Mouse (Mus musculus): ENCODE measurements around the gene Ifi27l2b. TPM values are rescaled to one million over a fixed set of nuclear protein-coding genes. Genes with fewer than 3 reads are reported as not detected.
"Not testable (repeated sequence)": the region's sequence is repeated elsewhere in the genome, so short reads cannot be mapped to it uniquely, and the experiment has no call there.

Gene Ifi27l2b
- polyA plus RNA-seq, 1 experiment from 2014 or later: 6.5 TPM

GRCm38 (mm10) chr12:103456727-103457126 is 296 bp downstream of the Ifi27l2b start:
- not testable (repeated sequence) for DNase-seq (ENCODE audit: low spot score); H3K4me3 ChIP-seq (ENCODE audit: low read depth, low read length); H3K27me3 ChIP-seq (replicated peaks; ENCODE audit: control insufficient read depth, insufficient read depth, low read length); H3K27ac ChIP-seq (ENCODE audit: low read depth); ATAC-seq (replicated peaks; ENCODE audit: low FRiP score, low TSS enrichment, low read depth); H3K9ac ChIP-seq (ENCODE audit: low read length); H3K9me3 ChIP-seq (ENCODE audit: control insufficient read depth, low read length); H3K36me3 ChIP-seq (ENCODE audit: control insufficient read depth, insufficient read depth, low read length); H3K4me2 ChIP-seq (ENCODE audit: low read length); H3K4me1 ChIP-seq (replicated peaks; ENCODE audit: control insufficient read depth, insufficient read depth, low read length)
- WGBS: no CpG with 5 or more reads among the region's 1 CpGs

GRCm38 (mm10) chr12:103453361-103453760 is 3.7 kb downstream of the Ifi27l2b start:
- Histone ChIP-seq H3K9me3 (ENCODE audit: control insufficient read depth, low read length) (no peaks in the 10 kb centered on the region), H3K9ac (ENCODE audit: low read length) (no peak overlapping the region), H3K4me1 (replicated peaks; ENCODE audit: control insufficient read depth, insufficient read depth, low read length) (no peaks in the 10 kb centered on the region), H3K27me3 (replicated peaks; ENCODE audit: control insufficient read depth, insufficient read depth, low read length) (no peaks in the 10 kb centered on the region), H3K4me3 (ENCODE audit: low read depth, low read length) (no peak overlapping the region), H3K36me3 (ENCODE audit: control insufficient read depth, insufficient read depth, low read length) (no peaks in the 10 kb centered on the region), H3K27ac (ENCODE audit: low read depth) (no peak overlapping the region), H3K4me2 (ENCODE audit: low read length) (no peak overlapping the region)
- no peak for DNase-seq (ENCODE audit: low spot score)
- ATAC-seq (replicated peaks; ENCODE audit: low FRiP score, low TSS enrichment, low read depth): 0 out of 2 replicates have a peak, but pooled peaks have one; percentile 55

GRCm38 (mm10) chr12:103445060-103445459 is 12.0 kb downstream of the Ifi27l2b start:
- Histone ChIP-seq H3K4me1 (replicated peaks; ENCODE audit: control insufficient read depth, insufficient read depth, low read length) (no peaks in the 10 kb centered on the region), H3K4me2 (ENCODE audit: low read length) (no peak overlapping the region), H3K27me3 (replicated peaks; ENCODE audit: control insufficient read depth, insufficient read depth, low read length) (no peaks in the 10 kb centered on the region), H3K4me3 (ENCODE audit: low read depth, low read length) (no peak overlapping the region), H3K27ac (ENCODE audit: low read depth) (no peak overlapping the region), H3K9me3 (ENCODE audit: control insufficient read depth, low read length) (no peaks in the 10 kb centered on the region), H3K9ac (ENCODE audit: low read length) (no peak overlapping the region), H3K36me3 (ENCODE audit: control insufficient read depth, insufficient read depth, low read length) (no peaks in the 10 kb centered on the region)
- ATAC-seq (replicated peaks; ENCODE audit: low FRiP score, low TSS enrichment, low read depth) (no peak), DNase-seq (ENCODE audit: low spot score) (no peak)
- 81% methylated on average over 3 of the region's 3 CpGs for WGBS

GRCm38 (mm10) chr12:103444261-103444660 is 12.8 kb downstream of the Ifi27l2b start:
- not testable (repeated sequence) for ATAC-seq (replicated peaks; ENCODE audit: low FRiP score, low TSS enrichment, low read depth); H3K27me3 ChIP-seq (replicated peaks; ENCODE audit: control insufficient read depth, insufficient read depth, low read length); H3K4me3 ChIP-seq (ENCODE audit: low read depth, low read length); H3K4me2 ChIP-seq (ENCODE audit: low read length); H3K9me3 ChIP-seq (ENCODE audit: control insufficient read depth, low read length); H3K27ac ChIP-seq (ENCODE audit: low read depth); H3K36me3 ChIP-seq (ENCODE audit: control insufficient read depth, insufficient read depth, low read length); H3K9ac ChIP-seq (ENCODE audit: low read length); H3K4me1 ChIP-seq (replicated peaks; ENCODE audit: control insufficient read depth, insufficient read depth, low read length); DNase-seq (ENCODE audit: low spot score)
- 34% methylated on average over 6 of the region's 7 CpGs for WGBS

GRCm38 (mm10) chr12:103443524-103443923 is 13.5 kb downstream of the Ifi27l2b start, which contains the start of gene Ifi27l2a:
Ifi27l2a (minus strand) TSS chr12:103443680.
- Histone ChIP-seq H3K4me2 (ENCODE audit: low read length) (no peak within 1 kb of the TSS), H3K9ac (ENCODE audit: low read length) (no peak within 1 kb of the TSS), H3K9me3 (ENCODE audit: control insufficient read depth, low read length) (no peaks in the 10 kb centered on the region), H3K27me3 (replicated peaks; ENCODE audit: control insufficient read depth, insufficient read depth, low read length) (no peaks in the 10 kb centered on the region), H3K4me3 (ENCODE audit: low read depth, low read length) (no peak within 1 kb of the TSS), H3K27ac (ENCODE audit: low read depth) (no peak within 1 kb of the TSS), H3K36me3 (ENCODE audit: control insufficient read depth, insufficient read depth, low read length) (no peaks in the 10 kb centered on the region), H3K4me1 (replicated peaks; ENCODE audit: control insufficient read depth, insufficient read depth, low read length) (no peaks in the 10 kb centered on the region)
- WGBS: 43% methylated on average over 3 of the region's 3 CpGs
- ATAC-seq (replicated peaks; ENCODE audit: low FRiP score, low TSS enrichment, low read depth): no peak
- DNase-seq (ENCODE audit: low spot score): no peak

GRCm38 (mm10) chr12:103437601-103438000 is 19.4 kb downstream of the Ifi27l2b start:
- 100% methylated on average over 1 of the region's 1 CpGs for WGBS
- Histone ChIP-seq H3K36me3 (ENCODE audit: control insufficient read depth, insufficient read depth, low read length) (no peaks in the 10 kb centered on the region), H3K4me3 (ENCODE audit: low read depth, low read length) (no peak overlapping the region), H3K9ac (ENCODE audit: low read length) (no peak overlapping the region), H3K4me2 (ENCODE audit: low read length) (no peak overlapping the region), H3K4me1 (replicated peaks; ENCODE audit: control insufficient read depth, insufficient read depth, low read length) (0 out of 2 replicates have a peak, but pooled peaks cover 8% of the 10 kb centered on the region), H3K9me3 (ENCODE audit: control insufficient read depth, low read length) (no peaks in the 10 kb centered on the region), H3K27ac (ENCODE audit: low read depth) (no peak overlapping the region), H3K27me3 (replicated peaks; ENCODE audit: control insufficient read depth, insufficient read depth, low read length) (no peaks in the 10 kb centered on the region)
- no peak for DNase-seq (ENCODE audit: low spot score)
- no peak for ATAC-seq (replicated peaks; ENCODE audit: low FRiP score, low TSS enrichment, low read depth)

- ATAC-seq (replicated peaks; ENCODE audit: low FRiP score, low TSS enrichment, low read depth) (no peak), DNase-seq (ENCODE audit: low spot score) (no peak)
- 0 out of 2 replicates have a peak overlapping the region, but pooled peaks have one; percentile 59 for H3K27ac ChIP-seq (ENCODE audit: low read depth)
- H3K4me2 ChIP-seq (ENCODE audit: low read length): peak overlapping the region; percentile 43
- H3K4me1 ChIP-seq (replicated peaks; ENCODE audit: control insufficient read depth, insufficient read depth, low read length): 0 out of 2 replicates have a peak, but pooled peaks cover 8% of the 10 kb centered on the region
- no peaks in the 10 kb centered on the region for H3K27me3 ChIP-seq (replicated peaks; ENCODE audit: control insufficient read depth, insufficient read depth, low read length)
- no peaks in the 10 kb centered on the region for H3K9me3 ChIP-seq (ENCODE audit: control insufficient read depth, low read length)
- no peak overlapping the region for H3K4me3 ChIP-seq (ENCODE audit: low read depth, low read length)
- no peaks in the 10 kb centered on the region for H3K36me3 ChIP-seq (ENCODE audit: control insufficient read depth, insufficient read depth, low read length)
- no peak overlapping the region for H3K9ac ChIP-seq (ENCODE audit: low read length)
Measured at GRCm38 (mm10) chr12:103434861-103435260, 22.2 kb downstream of the Ifi27l2b start.

- peak within 1 kb of the TSS; percentile 27 for H3K4me3 ChIP-seq (ENCODE audit: low read depth, low read length)
Measured at GRCm38 (mm10) chr12:103433986-103434731, 22.9 kb downstream of the Ifi27l2b start, which contains the start of gene Ifi27. Ifi27 (plus strand) TSS chr12:103434211.

GRCm38 (mm10) chr12:103433430-103433829 is 23.6 kb downstream of the Ifi27l2b start:
- WGBS: 89% methylated on average over 2 of the region's 2 CpGs

More at GRCm38 (mm10) chr12:103433986-103434731, 22.9 kb downstream of the Ifi27l2b start, which contains the start of gene Ifi27:
- Histone ChIP-seq H3K4me2 (ENCODE audit: low read length) (peak within 1 kb of the TSS; percentile 43), H3K9ac (ENCODE audit: low read length) (no peak within 1 kb of the TSS), H3K9me3 (ENCODE audit: control insufficient read depth, low read length) (no peaks in the 10 kb centered on the region), H3K4me1 (replicated peaks; ENCODE audit: control insufficient read depth, insufficient read depth, low read length) (0 out of 2 replicates have a peak, but pooled peaks cover 8% of the 10 kb centered on the region), H3K27me3 (replicated peaks; ENCODE audit: control insufficient read depth, insufficient read depth, low read length) (no peaks in the 10 kb centered on the region), H3K36me3 (ENCODE audit: control insufficient read depth, insufficient read depth, low read length) (no peaks in the 10 kb centered on the region), H3K27ac (ENCODE audit: low read depth) (peak within 1 kb of the TSS; percentile 59)
- DNase-seq (ENCODE audit: low spot score) (peak; percentile 56), ATAC-seq (replicated peaks; ENCODE audit: low FRiP score, low TSS enrichment, low read depth) (peak; percentile 92)
- WGBS: 38% methylated on average over 8 of the region's 8 CpGs

More at GRCm38 (mm10) chr12:103433430-103433829, 23.6 kb downstream of the Ifi27l2b start:
- H3K4me1 ChIP-seq (replicated peaks; ENCODE audit: control insufficient read depth, insufficient read depth, low read length): 0 out of 2 replicates have a peak, but pooled peaks cover 8% of the 10 kb centered on the region
- no peak overlapping the region for H3K9ac ChIP-seq (ENCODE audit: low read length)
- DNase-seq (ENCODE audit: low spot score): no peak
- H3K4me2 ChIP-seq (ENCODE audit: low read length): no peak overlapping the region
- no peaks in the 10 kb centered on the region for H3K27me3 ChIP-seq (replicated peaks; ENCODE audit: control insufficient read depth, insufficient read depth, low read length)
- H3K36me3 ChIP-seq (ENCODE audit: control insufficient read depth, insufficient read depth, low read length): no peaks in the 10 kb centered on the region
- H3K9me3 ChIP-seq (ENCODE audit: control insufficient read depth, low read length): no peaks in the 10 kb centered on the region
- no peak overlapping the region for H3K4me3 ChIP-seq (ENCODE audit: low read depth, low read length)
- ATAC-seq (replicated peaks; ENCODE audit: low FRiP score, low TSS enrichment, low read depth): no peak
- no peak overlapping the region for H3K27ac ChIP-seq (ENCODE audit: low read depth)
